Mouse (Mus musculus): Measurements from ENCODE around the gene Gcm1. TPM values are rescaled to one million over a fixed set of nuclear protein-coding genes. Genes with fewer than 3 reads are reported as not detected.
A peak's percentile ranks its signal among the peaks of the same experiment; 100 is the strongest.

Gene Gcm1
- polyA plus RNA-seq, 1 experiment = 1.7 TPM

DNA sequence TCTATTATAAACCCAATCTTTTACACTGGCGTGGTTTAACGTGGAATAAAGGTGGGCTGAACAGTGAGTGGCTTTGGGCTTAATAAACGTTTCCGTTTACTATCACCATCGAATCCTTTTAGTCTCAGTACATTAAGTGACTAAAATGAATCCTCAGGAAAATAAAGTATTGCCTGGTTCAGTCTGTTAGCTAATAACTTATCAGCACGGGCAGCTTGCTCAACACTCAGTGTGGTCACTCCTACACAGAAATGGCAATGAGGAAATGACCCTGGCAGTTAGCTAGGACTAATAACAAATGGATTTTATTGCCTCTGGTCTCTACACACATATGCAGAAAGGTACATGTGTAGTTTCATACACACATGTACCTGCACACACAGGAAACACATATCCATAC lies 53.2 kb downstream of the Gcm1 start:
- no peaks in the 10 kb centered on the region for H3K27me3 ChIP-seq (ENCODE audit: control insufficient read depth, insufficient read depth, low read length, poor library complexity, severe bottlenecking)
- H3K36me3 ChIP-seq (ENCODE audit: control insufficient read depth, insufficient read depth, low read length, poor library complexity, severe bottlenecking) = peaks cover 8% of the 10 kb centered on the region; the same call in 1 of the 2 replicates
- no peaks in the 10 kb centered on the region for H3K9me3 ChIP-seq (replicated peaks; ENCODE audit: control insufficient read depth, insufficient read depth, low read length, poor library complexity, severe bottlenecking)
- no peak overlapping the region for H3K27ac ChIP-seq (ENCODE audit: insufficient read depth, low read length)
- H3K4me1 ChIP-seq (ENCODE audit: control insufficient read depth, insufficient read depth, low read length) = no peaks in the 10 kb centered on the region
- H3K4me3 ChIP-seq (ENCODE audit: low read depth, low read length) = no peak overlapping the region
- no peak overlapping the region for H3K9ac ChIP-seq (ENCODE audit: low read depth, poor library complexity, severe bottlenecking)
- no peak for TF ChIP-seq CTCF (IDR thresholded peaks at IDR 0.05; ENCODE audit: low read depth, low read length)

DNA sequence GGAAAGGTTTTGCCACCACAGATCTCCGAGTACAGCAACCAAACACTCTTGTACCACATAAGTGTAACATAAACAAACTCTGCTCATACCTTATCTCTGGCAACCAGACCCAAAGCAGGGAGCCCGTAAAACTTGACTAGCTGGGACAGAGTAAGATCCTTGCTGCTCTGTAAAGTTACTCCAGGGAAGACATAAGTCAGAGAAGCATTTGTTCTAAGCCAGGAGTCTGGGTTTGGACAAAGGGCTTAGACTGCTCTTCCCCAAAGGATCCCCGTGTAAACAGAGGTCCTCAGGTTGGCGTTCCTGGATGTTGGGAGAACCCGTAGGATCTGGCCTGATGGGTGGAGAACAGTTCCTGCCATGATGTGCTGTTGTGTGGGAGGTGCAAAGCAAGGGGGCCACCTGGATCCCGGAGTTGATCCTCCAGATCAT lies 53.8 kb downstream of the Gcm1 start:
- Histone ChIP-seq H3K27ac (ENCODE audit: insufficient read depth, low read length) (no peak overlapping the region), H3K4me3 (ENCODE audit: low read depth, low read length) (no peak overlapping the region), H3K36me3 (ENCODE audit: control insufficient read depth, insufficient read depth, low read length, poor library complexity, severe bottlenecking) (peaks cover 8% of the 10 kb centered on the region; the same call in 1 of the 2 replicates), H3K4me1 (ENCODE audit: control insufficient read depth, insufficient read depth, low read length) (peaks cover 1% of the 10 kb centered on the region), H3K27me3 (ENCODE audit: control insufficient read depth, insufficient read depth, low read length, poor library complexity, severe bottlenecking) (no peaks in the 10 kb centered on the region), H3K9ac (ENCODE audit: low read depth, poor library complexity, severe bottlenecking) (no peak overlapping the region), H3K9me3 (replicated peaks; ENCODE audit: control insufficient read depth, insufficient read depth, low read length, poor library complexity, severe bottlenecking) (no peaks in the 10 kb centered on the region)
- no peak for TF ChIP-seq POLR2A (IDR thresholded peaks at IDR 0.05; ENCODE audit: insufficient read depth, low read length)
- no peak for TF ChIP-seq EP300 (IDR thresholded peaks at IDR 0.05; ENCODE audit: insufficient read depth, low read depth, low read length)
- no peak for TF ChIP-seq CTCF (IDR thresholded peaks at IDR 0.05; ENCODE audit: low read depth, low read length)

DNA sequence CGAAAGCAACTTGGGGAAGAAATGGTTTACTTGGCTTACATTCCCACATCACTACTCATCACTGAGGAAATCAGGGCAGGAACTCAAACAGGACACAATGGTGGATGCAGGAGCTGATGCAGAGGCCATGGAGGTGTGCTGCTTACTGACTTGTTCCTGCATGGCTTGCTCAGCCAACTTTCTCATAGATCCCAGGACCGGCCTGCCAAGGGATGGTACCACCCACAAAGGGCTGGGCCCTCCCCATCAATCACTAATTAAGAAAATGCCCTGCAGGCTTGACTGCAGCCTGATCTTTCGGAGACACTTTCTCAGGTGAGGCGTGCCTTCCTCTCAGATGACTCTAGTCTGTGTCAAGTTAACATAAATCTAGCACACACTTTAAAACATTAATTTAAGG lies 55.1 kb downstream of the Gcm1 start:
- Histone ChIP-seq H3K4me1 (ENCODE audit: control insufficient read depth, insufficient read depth, low read length) (peaks cover 1% of the 10 kb centered on the region), H3K9me3 (replicated peaks; ENCODE audit: control insufficient read depth, insufficient read depth, low read length, poor library complexity, severe bottlenecking) (no peaks in the 10 kb centered on the region), H3K27ac (ENCODE audit: insufficient read depth, low read length) (no peak overlapping the region), H3K9ac (ENCODE audit: low read depth, poor library complexity, severe bottlenecking) (no peak overlapping the region), H3K4me3 (ENCODE audit: low read depth, low read length) (no peak overlapping the region), H3K27me3 (ENCODE audit: control insufficient read depth, insufficient read depth, low read length, poor library complexity, severe bottlenecking) (no peaks in the 10 kb centered on the region), H3K36me3 (ENCODE audit: control insufficient read depth, insufficient read depth, low read length, poor library complexity, severe bottlenecking) (0 out of 2 replicates have a peak, but pooled peaks cover 2% of the 10 kb centered on the region)
- TF ChIP-seq EP300 (IDR thresholded peaks at IDR 0.05; ENCODE audit: insufficient read depth, low read depth, low read length) (no peak), POLR2A (IDR thresholded peaks at IDR 0.05; ENCODE audit: insufficient read depth, low read length) (no peak), CTCF (IDR thresholded peaks at IDR 0.05; ENCODE audit: low read depth, low read length) (no peak)

DNA sequence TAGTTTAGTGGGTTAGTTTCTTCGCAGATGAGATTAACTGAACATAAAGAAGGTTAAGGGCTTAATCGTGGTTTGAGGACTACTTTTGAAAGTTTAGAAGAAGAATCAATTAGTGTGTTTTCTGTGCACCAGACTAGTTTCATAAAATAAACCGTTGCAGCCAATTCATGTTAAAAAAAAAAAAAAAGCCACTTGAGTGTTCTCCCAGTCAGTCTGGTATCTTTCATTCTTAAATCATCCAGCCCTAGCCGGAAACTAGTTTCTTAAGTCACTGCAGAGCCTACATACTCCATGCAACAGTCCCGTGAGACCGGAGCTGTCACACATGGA lies 55.8 kb downstream of the Gcm1 start:
- Histone ChIP-seq H3K9me3 (replicated peaks; ENCODE audit: control insufficient read depth, insufficient read depth, low read length, poor library complexity, severe bottlenecking) (no peaks in the 10 kb centered on the region), H3K27me3 (ENCODE audit: control insufficient read depth, insufficient read depth, low read length, poor library complexity, severe bottlenecking) (no peaks in the 10 kb centered on the region), H3K4me1 (ENCODE audit: control insufficient read depth, insufficient read depth, low read length) (peaks cover 1% of the 10 kb centered on the region), H3K27ac (ENCODE audit: insufficient read depth, low read length) (no peak overlapping the region), H3K9ac (ENCODE audit: low read depth, poor library complexity, severe bottlenecking) (peak overlapping the region; percentile 75), H3K36me3 (ENCODE audit: control insufficient read depth, insufficient read depth, low read length, poor library complexity, severe bottlenecking) (no peaks in the 10 kb centered on the region), H3K4me3 (ENCODE audit: low read depth, low read length) (peak overlapping the region; percentile 64)
- no peak for TF ChIP-seq EP300 (IDR thresholded peaks at IDR 0.05; ENCODE audit: insufficient read depth, low read depth, low read length)
- TF ChIP-seq CTCF (IDR thresholded peaks at IDR 0.05; ENCODE audit: low read depth, low read length) = no peak
- TF ChIP-seq POLR2A (IDR thresholded peaks at IDR 0.05; ENCODE audit: insufficient read depth, low read length) = no peak

DNA sequence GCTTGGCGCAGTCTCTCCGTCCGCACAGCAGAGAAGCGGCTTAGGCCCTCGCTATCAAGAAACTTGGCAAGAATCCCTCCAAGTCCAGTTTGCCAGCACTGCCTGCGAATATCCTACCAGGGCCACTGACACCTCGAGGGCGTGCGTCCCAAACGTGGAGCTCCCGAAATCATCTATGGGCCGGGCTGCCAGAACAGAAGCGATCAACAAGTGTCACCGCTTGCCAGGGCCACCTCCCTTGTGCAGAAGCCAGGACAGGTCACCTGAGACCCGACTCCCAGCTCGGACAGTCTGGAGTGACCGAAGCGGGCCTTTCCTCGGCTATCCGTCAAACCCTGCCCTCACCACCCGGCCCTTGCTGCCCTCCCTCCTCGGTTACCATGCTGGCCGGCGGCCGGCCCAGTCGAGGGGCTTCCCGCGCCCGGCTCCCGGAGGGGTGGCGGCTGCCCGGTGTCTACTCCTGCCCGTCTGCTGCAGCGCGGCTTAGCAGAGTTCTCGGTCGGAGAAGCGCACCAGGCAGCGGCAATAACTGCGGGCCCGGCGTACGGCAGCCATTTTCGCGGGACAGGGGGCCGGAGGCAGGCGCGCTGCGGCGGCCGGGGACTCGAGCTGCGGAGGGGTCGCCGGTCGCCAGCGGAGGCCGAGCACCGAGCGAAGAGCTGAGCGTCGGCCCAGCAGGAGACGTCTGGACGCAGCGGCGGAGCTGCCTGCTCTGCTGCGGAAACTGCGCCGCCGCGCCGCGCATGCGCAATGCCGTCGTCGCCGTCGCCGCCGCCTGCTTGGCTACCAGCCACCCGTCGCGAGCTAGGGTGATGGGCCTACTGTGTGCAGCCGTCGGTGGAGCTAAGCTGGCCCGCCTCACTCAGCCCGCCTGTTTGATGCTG lies 56.4 kb downstream of the Gcm1 start:
- Histone ChIP-seq H3K27me3 (ENCODE audit: control insufficient read depth, insufficient read depth, low read length, poor library complexity, severe bottlenecking) (no peaks in the 10 kb centered on the region), H3K9ac (ENCODE audit: low read depth, poor library complexity, severe bottlenecking) (peak overlapping the region; percentile 75), H3K4me3 (ENCODE audit: low read depth, low read length) (peak overlapping the region; percentile 64), H3K9me3 (replicated peaks; ENCODE audit: control insufficient read depth, insufficient read depth, low read length, poor library complexity, severe bottlenecking) (no peaks in the 10 kb centered on the region), H3K36me3 (ENCODE audit: control insufficient read depth, insufficient read depth, low read length, poor library complexity, severe bottlenecking) (no peaks in the 10 kb centered on the region), H3K27ac (ENCODE audit: insufficient read depth, low read length) (peak overlapping the region; percentile 40), H3K4me1 (ENCODE audit: control insufficient read depth, insufficient read depth, low read length) (peaks cover 1% of the 10 kb centered on the region)
- TF ChIP-seq POLR2A (IDR thresholded peaks at IDR 0.05; ENCODE audit: insufficient read depth, low read length) (peak; percentile 83), EP300 (IDR thresholded peaks at IDR 0.05; ENCODE audit: insufficient read depth, low read depth, low read length) (no peak)

DNA sequence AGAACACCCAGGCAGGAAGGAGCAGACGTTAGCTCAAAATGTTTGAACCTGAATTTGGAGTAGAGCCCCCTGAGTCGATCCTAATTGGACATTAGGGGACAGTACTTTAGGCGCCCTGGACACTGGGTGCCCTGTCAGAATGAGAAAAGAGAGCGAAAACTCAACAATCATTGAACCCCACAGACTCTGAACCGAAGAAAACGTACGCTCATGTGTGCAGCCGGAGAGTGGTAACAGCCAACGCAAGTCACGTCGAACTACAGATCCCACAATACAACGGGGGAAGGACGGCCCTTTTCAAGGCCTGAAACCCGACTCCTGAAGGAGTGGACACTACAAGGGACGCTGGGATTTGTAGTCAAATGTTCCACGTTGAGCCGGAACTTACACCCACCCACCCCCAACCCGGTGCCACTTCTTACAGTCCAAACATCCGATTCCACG lies 57.1 kb downstream of the Gcm1 start, which contains the start of the genes Fbxo9 and Ick:
TSS of gene Fbxo9 (minus strand) at position 270 of the 444 bp plus-strand sequence.
TSS of gene Ick (plus strand) at position 397 of the 444 bp plus-strand sequence.
- H3K4me3 ChIP-seq (ENCODE audit: low read depth, low read length) = peak within 1 kb of the TSS; percentile 64
- TF ChIP-seq POLR2A (IDR thresholded peaks at IDR 0.05; ENCODE audit: insufficient read depth, low read length) (no peak), CTCF (IDR thresholded peaks at IDR 0.05; ENCODE audit: low read depth, low read length) (no peak), EP300 (IDR thresholded peaks at IDR 0.05; ENCODE audit: insufficient read depth, low read depth, low read length) (no peak)
- no peaks in the 10 kb centered on the region for H3K27me3 ChIP-seq (ENCODE audit: control insufficient read depth, insufficient read depth, low read length, poor library complexity, severe bottlenecking)

More for the DNA sequence above, 57.1 kb downstream of the Gcm1 start, which contains the start of the genes Fbxo9 and Ick:
- Histone ChIP-seq H3K9me3 (replicated peaks; ENCODE audit: control insufficient read depth, insufficient read depth, low read length, poor library complexity, severe bottlenecking) (no peaks in the 10 kb centered on the region), H3K27ac (ENCODE audit: insufficient read depth, low read length) (peak within 1 kb of the TSS; percentile 40), H3K36me3 (ENCODE audit: control insufficient read depth, insufficient read depth, low read length, poor library complexity, severe bottlenecking) (no peaks in the 10 kb centered on the region), H3K4me1 (ENCODE audit: control insufficient read depth, insufficient read depth, low read length) (peaks cover 1% of the 10 kb centered on the region), H3K9ac (ENCODE audit: low read depth, poor library complexity, severe bottlenecking) (peak within 1 kb of the TSS; percentile 75)

All from ES-Bruce4 (cell line).